Mouse (Mus musculus) liver, adult 2 months (tissue): ENCODE measurements around the gene Cluh. TPM values are rescaled to one million over a fixed set of nuclear protein-coding genes. Genes with fewer than 3 reads are reported as not detected.

Source experiments
- DNase-seq: peaks from one replicate; pipeline ENCODE4 v3.0.0-alpha.2; 2011; ENCODE audit warnings: low read depth, low spot score; ENCODE audit errors: extremely low read depth
- H3K27ac ChIP-seq: fragments of 200-500 bp; replicated peaks from 2 replicates; pipeline ENCODE4 v1.5.1; 2012; ENCODE audit warnings: low read depth, mild to moderate bottlenecking, control low read depth, inconsistent platforms, low read length; ENCODE audit not compliant: insufficient read depth
- H3K27me3 ChIP-seq: fragments of 200-500 bp; 2 replicates; pipeline ENCODE4 v1.6.1; 2012; ENCODE audit warnings: mild to moderate bottlenecking, moderate library complexity, low read length, inconsistent platforms; ENCODE audit not compliant: control insufficient read depth, insufficient read depth
- H3K36me3 ChIP-seq: fragments of 200-500 bp; 2 replicates; pipeline ENCODE4 v1.6.1; 2012; ENCODE audit warnings: low read length, inconsistent platforms; ENCODE audit not compliant: control insufficient read depth, insufficient read depth
- H3K4me1 ChIP-seq: fragments of 200-500 bp; 2 replicates; pipeline ENCODE4 v1.6.1; 2011; ENCODE audit warnings: low read length; ENCODE audit not compliant: control insufficient read depth, insufficient read depth
- H3K4me3 ChIP-seq: fragments of 200-500 bp; 2 replicates; pipeline ENCODE4 v1.5.1; 2011; ENCODE audit warnings: low read depth, mild to moderate bottlenecking, control low read depth, low read length, moderate library complexity; ENCODE audit not compliant: insufficient read depth
- H3K79me2 ChIP-seq: fragments of 200-500 bp; 2 replicates; pipeline ENCODE4 v1.6.1; 2012; ENCODE audit warnings: inconsistent platforms, mild to moderate bottlenecking, low read length, moderate library complexity; ENCODE audit not compliant: control insufficient read depth, insufficient read depth
- H3K9ac ChIP-seq: fragments of 200-500 bp; 2 replicates; pipeline ENCODE4 v1.6.1; 2012; ENCODE audit warnings: low read depth, mild to moderate bottlenecking, control low read depth, inconsistent platforms, low read length
- CTCF ChIP-seq: fragments of 200-500 bp; IDR thresholded peaks from 2 replicates; pipeline ENCODE4 v1.5.1; 2011; ENCODE audit warnings: low read depth, low read length, control low read depth
- POLR2A ChIP-seq: fragments of 200-500 bp; IDR thresholded peaks from 2 replicates; pipeline ENCODE4 v1.6.1; 2011; ENCODE audit warnings: low read length, control low read depth; ENCODE audit not compliant: insufficient read depth; ENCODE audit errors: extremely low read depth
- WGBS: fragments of 180-500 bp; shearing (Covaris S2); methylation state at CpG from one replicate; pipeline ENCODE4 v1.1.7; 2018; 5-methylcytosine and 5-hydroxymethylcytosine counted together
- polyA plus RNA-seq: library from polyadenylated mRNA; depleted of rRNA; stranded (reverse); fragments of >200 nt; gene quantifications from 2 replicates; pipeline ENCODE4 v1.2.3, GENCODE M21; 2012
- total RNA-seq: library from RNA; depleted of rRNA; stranded (reverse); fragments of >200 nt; gene quantifications from 2 replicates; pipeline ENCODE4 v1.2.3, GENCODE M21; 2014

Cluh gene
- total and polyA plus RNA-seq, 2 experiments: 74.3 to 139 TPM

DNA sequence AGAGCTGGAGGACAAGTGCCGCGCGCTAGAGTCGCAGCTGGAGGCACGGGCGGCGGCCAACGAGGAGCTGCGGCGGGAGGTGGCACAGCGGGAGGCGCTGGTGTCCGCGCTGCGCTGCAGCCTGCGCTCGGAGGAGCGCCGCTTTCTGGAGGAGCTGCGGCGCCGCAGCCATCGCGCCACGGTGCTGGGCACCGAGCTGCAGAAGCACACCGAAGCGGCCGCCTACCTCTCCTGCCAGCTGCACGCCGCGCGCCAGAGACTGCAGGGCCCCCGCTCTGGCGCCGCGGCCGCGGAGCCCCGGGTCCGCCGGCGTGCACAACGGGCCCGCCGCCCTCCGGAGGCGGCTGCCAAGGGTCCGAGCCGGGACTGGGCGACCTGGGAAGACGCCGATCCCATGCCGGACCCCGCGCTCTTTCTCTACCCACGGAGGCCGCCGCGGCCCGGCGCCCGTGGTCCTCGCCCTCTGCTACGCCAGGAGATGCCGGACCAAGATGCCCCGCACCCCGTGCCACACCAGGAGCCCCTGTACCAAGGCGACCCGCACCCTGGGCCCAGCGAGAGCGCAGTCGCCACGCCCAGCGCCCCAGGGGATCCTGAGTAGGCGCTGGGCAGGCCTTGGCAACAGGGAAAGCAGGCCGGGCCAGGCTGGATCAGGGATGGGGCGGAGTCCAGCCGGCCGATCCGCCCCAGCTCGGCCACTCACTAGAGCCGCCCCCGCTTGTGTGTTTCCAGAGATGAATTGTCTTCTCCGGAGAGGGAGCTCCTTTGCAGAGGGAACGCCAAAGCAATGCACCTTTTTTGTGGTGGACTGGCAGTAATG is 11.1 kb upstream of the Cluh start:
- no peaks in the 10 kb centered on the region for H3K79me2 ChIP-seq
- H3K4me3 ChIP-seq: peak overlapping the region; percentile 78
- under 1% methylated on average over 84 of the region's 86 CpGs for WGBS
- H3K27ac ChIP-seq: peak overlapping the region; percentile 80
- peak; percentile 73 for DNase-seq
- no peak for TF ChIP-seq POLR2A
- TF ChIP-seq CTCF: peak; percentile 87
- H3K27me3 ChIP-seq: no peaks in the 10 kb centered on the region
- peaks cover 10% of the 10 kb centered on the region; the same call in 1 of the 2 replicates for H3K4me1 ChIP-seq
- H3K9ac ChIP-seq: peak overlapping the region; percentile 85
- no peaks in the 10 kb centered on the region for H3K36me3 ChIP-seq

DNA sequence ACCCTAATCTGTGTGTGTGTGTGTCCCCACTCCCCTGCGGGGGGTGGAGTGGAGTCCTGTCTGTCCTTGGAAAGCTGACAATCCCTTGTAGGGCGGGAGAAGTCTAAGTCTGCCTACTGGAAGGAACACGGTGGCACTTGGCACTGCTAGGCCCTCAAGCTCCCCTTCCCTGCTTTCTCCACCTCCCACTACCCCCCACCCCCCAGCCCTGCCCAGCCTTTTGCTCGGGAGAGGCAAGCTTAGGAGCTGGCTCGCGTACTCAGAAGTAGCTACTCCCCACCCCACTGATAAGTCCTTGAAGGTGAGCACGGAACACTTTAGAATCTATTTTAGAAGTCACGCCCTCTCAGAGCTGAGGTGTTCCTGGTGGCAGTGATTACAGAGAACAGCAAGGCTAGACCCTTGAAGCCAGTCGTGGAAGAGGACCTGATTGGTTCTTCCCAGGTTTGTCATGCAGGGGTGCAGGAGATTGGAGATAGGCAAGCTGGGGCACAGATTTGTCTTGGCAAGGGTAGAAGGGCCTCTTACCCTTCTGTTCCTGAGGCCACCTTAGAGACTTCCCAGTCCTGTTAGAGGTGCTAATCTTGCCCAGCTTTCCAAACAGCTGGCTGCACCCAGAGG is 10.4 kb upstream of the Cluh start:
- WGBS: 17% methylated on average over 9 of the region's 9 CpGs
- TF ChIP-seq POLR2A (no peak), CTCF (no peak)
- peak overlapping the region; percentile 60 for H3K27ac ChIP-seq
- no peak for DNase-seq
- no peaks in the 10 kb centered on the region for H3K36me3 ChIP-seq
- no peaks in the 10 kb centered on the region for H3K27me3 ChIP-seq
- H3K9ac ChIP-seq: peak overlapping the region; percentile 58
- H3K79me2 ChIP-seq: no peaks in the 10 kb centered on the region
- peak overlapping the region; percentile 78 for H3K4me3 ChIP-seq
- H3K4me1 ChIP-seq: peaks cover 10% of the 10 kb centered on the region; the same call in 1 of the 2 replicates

GRCm38 (mm10) chr11:74639628-74640027 is 9.7 kb upstream of the Cluh start:
- DNase-seq: no peak
- Histone ChIP-seq H3K4me3 (no peak overlapping the region), H3K27me3 (no peaks in the 10 kb centered on the region), H3K27ac (no peak overlapping the region), H3K36me3 (no peaks in the 10 kb centered on the region), H3K4me1 (peaks cover 10% of the 10 kb centered on the region; the same call in 1 of the 2 replicates), H3K79me2 (no peaks in the 10 kb centered on the region), H3K9ac (no peak overlapping the region)
- TF ChIP-seq POLR2A: no peak
- no peak for TF ChIP-seq CTCF
- 45% methylated on average over 1 of the region's 1 CpGs for WGBS

GRCm38 (mm10) chr11:74647966-74648365 is 1.3 kb upstream of the Cluh start:
- peaks cover 30% of the 10 kb centered on the region for H3K79me2 ChIP-seq
- DNase-seq: peak; percentile 52
- H3K27me3 ChIP-seq: no peaks in the 10 kb centered on the region
- H3K36me3 ChIP-seq: no peaks in the 10 kb centered on the region
- H3K4me1 ChIP-seq: peaks cover 27% of the 10 kb centered on the region
- H3K27ac ChIP-seq: no peak overlapping the region
- TF ChIP-seq POLR2A (no peak), CTCF (no peak)
- H3K4me3 ChIP-seq: no peak overlapping the region
- WGBS: 92% methylated on average over 1 of the region's 1 CpGs
- no peak overlapping the region for H3K9ac ChIP-seq

DNA sequence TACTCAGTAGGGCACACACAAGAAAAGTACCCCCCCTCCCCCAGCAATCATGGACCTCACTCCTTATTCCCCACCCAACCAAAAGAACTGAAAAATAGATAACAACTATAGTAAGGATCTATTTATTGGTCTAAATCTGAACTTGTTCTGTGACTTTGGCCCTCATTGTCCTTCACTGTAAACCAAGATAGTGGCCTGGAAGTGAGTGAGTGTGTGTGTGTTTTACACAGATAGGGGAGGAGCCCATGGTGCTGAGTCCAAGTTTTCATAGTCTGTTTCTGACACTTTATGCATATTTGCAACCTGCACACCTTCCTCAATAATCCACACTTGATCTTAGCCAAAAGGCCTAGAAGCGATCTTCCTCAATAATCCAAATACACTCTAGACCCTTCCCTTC is 619 bp upstream of the Cluh start:
- Histone ChIP-seq H3K4me1 (peaks cover 33% of the 10 kb centered on the region), H3K27me3 (no peaks in the 10 kb centered on the region), H3K79me2 (peaks cover 37% of the 10 kb centered on the region), H3K36me3 (peaks cover 1% of the 10 kb centered on the region), H3K9ac (peak overlapping the region; percentile 65), H3K27ac (peak overlapping the region; percentile 86), H3K4me3 (peak overlapping the region; percentile 48)
- TF ChIP-seq CTCF (no peak), POLR2A (no peak)
- DNase-seq: no peak
- 12% methylated on average over 1 of the region's 1 CpGs for WGBS
